Mouse (Mus musculus): Measurements from ENCODE around the gene Fxyd5. TPM values are rescaled to one million over a fixed set of nuclear protein-coding genes. Genes with fewer than 3 reads are reported as not detected.
A peak's percentile ranks its signal among the peaks of the same experiment; 100 is the strongest.

The Fxyd5 gene
- polyA plus RNA-seq, 2 experiments = 17.4 to 28.8 TPM

- Histone ChIP-seq H3K27me3 (ENCODE audit: control insufficient read depth, insufficient read depth, low read length) (peaks cover 29% of the 10 kb centered on the region), H3K4me2 (replicated peaks; ENCODE audit: low read depth, low read length, severe bottlenecking) (peak overlapping the region; percentile 47), H3K4me1 (ENCODE audit: control insufficient read depth, insufficient read depth, low read length) (peaks cover 42% of the 10 kb centered on the region), H3K4me3 (replicated peaks; ENCODE audit: low read length) (peak overlapping the region; percentile 34; the same call in 1 of the 2 replicates), H3K27ac (replicated peaks; ENCODE audit: low read depth, low read length) (0 out of 2 replicates have a peak overlapping the region, but pooled peaks have one; percentile 20), H3K36me3 (ENCODE audit: control insufficient read depth, insufficient read depth, low read length) (no peaks in the 10 kb centered on the region), H3K9ac (ENCODE audit: low read depth, low read length, severe bottlenecking) (no peak overlapping the region), H3K9me3 (ENCODE audit: control insufficient read depth, low read length) (no peaks in the 10 kb centered on the region)
- ATAC-seq (ENCODE audit: low FRiP score, low read depth) (no peak), DNase-seq (ENCODE audit: low spot score) (no peak)
- WGBS = 15% methylated on average over 3 of the region's 4 CpGs
- TF ChIP-seq POLR2A (IDR thresholded peaks at IDR 0.05; ENCODE audit: borderline replicate concordance, extremely low read depth, insufficient read depth, insufficient read length) = no peak
These were observed 13.6 kb upstream of the Fxyd5 start for GRCm38 (mm10) chr7:31055883-31056282.

- no peaks in the 10 kb centered on the region for H3K9me3 ChIP-seq (ENCODE audit: control insufficient read depth, low read length)
- peaks cover 33% of the 10 kb centered on the region for H3K27me3 ChIP-seq (ENCODE audit: control insufficient read depth, insufficient read depth, low read length)
- peak overlapping the region; percentile 34 for H3K4me3 ChIP-seq (replicated peaks; ENCODE audit: low read length)
- DNase-seq (ENCODE audit: low spot score) (peak; percentile 91), ATAC-seq (ENCODE audit: low FRiP score, low read depth) (peak; percentile 87)
- peaks cover 45% of the 10 kb centered on the region for H3K4me1 ChIP-seq (ENCODE audit: control insufficient read depth, insufficient read depth, low read length)
- no peaks in the 10 kb centered on the region for H3K36me3 ChIP-seq (ENCODE audit: control insufficient read depth, insufficient read depth, low read length)
- WGBS = 6% methylated on average over 10 of the region's 10 CpGs
- no peak overlapping the region; the same call in 1 of the 2 replicates for H3K27ac ChIP-seq (replicated peaks; ENCODE audit: low read depth, low read length)
- TF ChIP-seq POLR2A (IDR thresholded peaks at IDR 0.05; ENCODE audit: borderline replicate concordance, extremely low read depth, insufficient read depth, insufficient read length) = no peak
- H3K9ac ChIP-seq (ENCODE audit: low read depth, low read length, severe bottlenecking) = 0 out of 2 replicates have a peak overlapping the region, but pooled peaks have one; percentile 21
- peak overlapping the region; percentile 47 for H3K4me2 ChIP-seq (replicated peaks; ENCODE audit: low read depth, low read length, severe bottlenecking)
These were observed 13.1 kb upstream of the Fxyd5 start for GRCm38 (mm10) chr7:31055354-31055824.

DNA sequence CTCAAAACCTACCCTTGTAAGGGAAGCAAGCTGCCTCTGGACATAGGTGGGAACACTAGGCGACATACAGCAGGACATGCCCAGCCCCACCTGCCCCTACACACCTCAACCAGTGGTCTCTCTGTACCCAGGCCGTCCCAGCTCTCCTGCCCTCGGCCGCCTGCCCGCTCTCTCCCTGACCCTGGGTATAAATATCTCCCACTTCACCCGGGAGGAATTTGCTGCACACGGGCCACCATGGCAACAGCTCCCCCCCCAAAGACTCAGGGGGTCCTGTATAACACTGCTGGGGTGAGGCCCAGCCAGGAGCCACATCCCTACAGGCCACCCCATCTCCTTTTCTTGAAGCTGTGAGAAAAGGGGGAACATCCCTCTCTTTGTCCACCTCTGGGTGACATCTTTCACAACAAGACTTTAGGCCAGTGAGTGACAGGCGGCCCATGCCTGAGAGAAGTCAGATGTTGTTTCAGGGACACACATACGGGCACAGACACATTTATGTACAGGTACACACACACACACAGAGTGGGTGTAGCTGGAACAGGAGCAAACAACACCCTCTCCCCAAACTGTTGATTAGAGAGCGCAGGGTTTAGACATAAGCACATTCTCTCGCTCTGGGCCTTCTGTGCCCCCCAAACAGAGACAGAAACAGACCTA, 12.5 kb upstream of the Fxyd5 start:
- ATAC-seq (ENCODE audit: low FRiP score, low read depth) (no peak), DNase-seq (ENCODE audit: low spot score) (no peak)
- Histone ChIP-seq H3K4me1 (ENCODE audit: control insufficient read depth, insufficient read depth, low read length) (peaks cover 51% of the 10 kb centered on the region), H3K9me3 (ENCODE audit: control insufficient read depth, low read length) (no peaks in the 10 kb centered on the region), H3K36me3 (ENCODE audit: control insufficient read depth, insufficient read depth, low read length) (no peaks in the 10 kb centered on the region), H3K27ac (replicated peaks; ENCODE audit: low read depth, low read length) (peak overlapping the region; percentile 43; the same call in 1 of the 2 replicates), H3K27me3 (ENCODE audit: control insufficient read depth, insufficient read depth, low read length) (peaks cover 39% of the 10 kb centered on the region), H3K9ac (ENCODE audit: low read depth, low read length, severe bottlenecking) (0 out of 2 replicates have a peak overlapping the region, but pooled peaks have one; percentile 21), H3K4me2 (replicated peaks; ENCODE audit: low read depth, low read length, severe bottlenecking) (peak overlapping the region; percentile 47), H3K4me3 (replicated peaks; ENCODE audit: low read length) (peak overlapping the region; percentile 34)
- WGBS = 55% methylated on average over 11 of the region's 11 CpGs
- no peak for TF ChIP-seq POLR2A (IDR thresholded peaks at IDR 0.05; ENCODE audit: borderline replicate concordance, extremely low read depth, insufficient read depth, insufficient read length)

DNA sequence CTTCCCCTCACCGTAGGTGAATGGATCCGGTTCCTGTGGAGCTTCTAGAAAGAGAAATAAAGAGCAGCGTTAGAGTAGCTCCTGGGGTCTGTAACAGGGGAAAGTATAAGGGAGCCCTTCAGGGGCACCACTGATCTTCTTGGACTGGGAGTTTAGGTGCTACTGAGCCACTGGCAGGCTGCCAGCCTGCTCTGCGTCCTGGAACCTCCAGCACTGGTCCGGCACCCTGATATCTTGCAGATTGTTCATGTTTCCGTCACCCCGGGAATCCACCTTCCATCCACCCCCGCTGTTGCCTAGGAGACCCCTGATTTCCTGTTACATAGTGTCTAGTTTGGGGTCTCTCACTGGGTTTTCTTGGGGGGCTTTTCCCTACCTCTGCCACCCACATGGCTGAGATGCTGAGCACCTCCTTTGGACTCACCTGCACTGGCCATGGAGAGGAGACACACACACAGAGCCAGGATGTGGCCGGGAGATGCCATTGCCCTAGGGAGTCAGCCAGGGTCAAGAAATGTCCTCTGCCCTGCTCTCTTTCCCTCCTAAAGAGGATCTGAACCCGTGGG, 11.7 kb upstream of the Fxyd5 start:
- ATAC-seq (ENCODE audit: low FRiP score, low read depth) (no peak), DNase-seq (ENCODE audit: low spot score) (no peak)
- peaks cover 58% of the 10 kb centered on the region for H3K4me1 ChIP-seq (ENCODE audit: control insufficient read depth, insufficient read depth, low read length)
- 33% methylated on average over 10 of the region's 10 CpGs for WGBS
- no peak overlapping the region for H3K27ac ChIP-seq (replicated peaks; ENCODE audit: low read depth, low read length)
- H3K9me3 ChIP-seq (ENCODE audit: control insufficient read depth, low read length) = no peaks in the 10 kb centered on the region
- H3K9ac ChIP-seq (ENCODE audit: low read depth, low read length, severe bottlenecking) = no peak overlapping the region
- H3K27me3 ChIP-seq (ENCODE audit: control insufficient read depth, insufficient read depth, low read length) = peaks cover 48% of the 10 kb centered on the region
- no peaks in the 10 kb centered on the region for H3K36me3 ChIP-seq (ENCODE audit: control insufficient read depth, insufficient read depth, low read length)
- H3K4me3 ChIP-seq (replicated peaks; ENCODE audit: low read length) = no peak overlapping the region
- H3K4me2 ChIP-seq (replicated peaks; ENCODE audit: low read depth, low read length, severe bottlenecking) = 0 out of 2 replicates have a peak overlapping the region, but pooled peaks have one; percentile 16
- TF ChIP-seq POLR2A (IDR thresholded peaks at IDR 0.05; ENCODE audit: borderline replicate concordance, extremely low read depth, insufficient read depth, insufficient read length) = no peak

- no peak for TF ChIP-seq POLR2A (IDR thresholded peaks at IDR 0.05; ENCODE audit: borderline replicate concordance, extremely low read depth, insufficient read depth, insufficient read length)
- Histone ChIP-seq H3K4me2 (replicated peaks; ENCODE audit: low read depth, low read length, severe bottlenecking) (peak overlapping the region; percentile 44), H3K27me3 (ENCODE audit: control insufficient read depth, insufficient read depth, low read length) (peaks cover 52% of the 10 kb centered on the region), H3K4me1 (ENCODE audit: control insufficient read depth, insufficient read depth, low read length) (peaks cover 58% of the 10 kb centered on the region), H3K9me3 (ENCODE audit: control insufficient read depth, low read length) (no peaks in the 10 kb centered on the region), H3K27ac (replicated peaks; ENCODE audit: low read depth, low read length) (no peak overlapping the region), H3K36me3 (ENCODE audit: control insufficient read depth, insufficient read depth, low read length) (no peaks in the 10 kb centered on the region), H3K9ac (ENCODE audit: low read depth, low read length, severe bottlenecking) (no peak overlapping the region), H3K4me3 (replicated peaks; ENCODE audit: low read length) (peak overlapping the region; percentile 20)
- DNase-seq (ENCODE audit: low spot score) = peak; percentile 36
- under 1% methylated on average over 34 of the region's 34 CpGs for WGBS
- ATAC-seq (ENCODE audit: low FRiP score, low read depth) = no peak
These were observed 10.6 kb upstream of the Fxyd5 start for GRCm38 (mm10) chr7:31052636-31053434.
